Mouse (Mus musculus) hindlimb bud, embryonic 11.5 days (tissue): ENCODE measurements around the gene 4930579G24Rik.

Experiments used
- DNase-seq: peaks from one replicate; pipeline ENCODE4 v3.0.0-alpha.2; 2012; ENCODE audit warnings: low read depth, low spot score; ENCODE audit errors: extremely low spot score

Gene 4930579G24Rik

GRCm38 (mm10) chr3:79628561-79629415, at the start of gene 4930579G24Rik:
Gene 4930579G24Rik, plus strand, starts transcription at chr3:79629079.
- DNase-seq, result peak; percentile 100

GRCm38 (mm10) chr3:79579891-79580575, 48.8 kb upstream of the 4930579G24Rik start:
- no peak for DNase-seq

- peak; percentile 77 for DNase-seq
Observed at GRCm38 (mm10) chr3:79586804-79587203, 42.1 kb upstream of the 4930579G24Rik start.

GRCm38 (mm10) chr3:79589671-79590070, 39.2 kb upstream of the 4930579G24Rik start:
- DNase-seq, result no peak

GRCm38 (mm10) chr3:79590863-79591792, 37.8 kb upstream of the 4930579G24Rik start, which contains the start of gene Ppid:
Gene Ppid, plus strand, starts transcription at chr3:79591342.
- DNase-seq, result peak; percentile 46

GRCm38 (mm10) chr3:79591793-79592471, 36.9 kb upstream of the 4930579G24Rik start:
- no peak for DNase-seq

GRCm38 (mm10) chr3:79595468-79595867, 33.4 kb upstream of the 4930579G24Rik start:
- DNase-seq, result no peak

GRCm38 (mm10) chr3:79609886-79610285, 19.0 kb upstream of the 4930579G24Rik start:
- DNase-seq, result no peak

GRCm38 (mm10) chr3:79627484-79628181, 1.2 kb upstream of the 4930579G24Rik start:
- no peak for DNase-seq

- no peak for DNase-seq
Observed at GRCm38 (mm10) chr3:79628182-79628560, 708 bp upstream of the 4930579G24Rik start.

GRCm38 (mm10) chr3:79629416-79629730, 494 bp downstream of the 4930579G24Rik start, which contains the start of gene Etfdh:
Gene Etfdh, minus strand, starts transcription at chr3:79629500.
- DNase-seq, result peak; percentile 24

- no peak for DNase-seq
Observed at GRCm38 (mm10) chr3:79652129-79652528, 23.2 kb downstream of the 4930579G24Rik start.

GRCm38 (mm10) chr3:79656682-79657081, 27.8 kb downstream of the 4930579G24Rik start:
- no peak for DNase-seq

GRCm38 (mm10) chr3:79664787-79665408, 36.0 kb downstream of the 4930579G24Rik start:
- DNase-seq, result peak; percentile 46

- no peak for DNase-seq
Observed at GRCm38 (mm10) chr3:79670556-79670955, 41.7 kb downstream of the 4930579G24Rik start.

- DNase-seq, result no peak
Observed at GRCm38 (mm10) chr3:79672188-79672587, 43.3 kb downstream of the 4930579G24Rik start.

- peak; percentile 57 for DNase-seq
Observed at GRCm38 (mm10) chr3:79673082-79673481, 44.2 kb downstream of the 4930579G24Rik start.

GRCm38 (mm10) chr3:79674641-79675040, 45.8 kb downstream of the 4930579G24Rik start:
- DNase-seq, result no peak

- DNase-seq, result no peak
Observed at GRCm38 (mm10) chr3:79676411-79676810, 47.5 kb downstream of the 4930579G24Rik start.
